Mouse (Mus musculus) kidney, adult 2 months (tissue): ENCODE data around the gene Prr15l. TPM values are rescaled to one million over a fixed set of nuclear protein-coding genes. Genes with fewer than 3 reads are reported as not detected.

Source experiments
- DNase-seq: peaks from one replicate; pipeline ENCODE4 v3.0.0; 2021
- H3K27ac ChIP-seq: fragments of 200-500 bp; 2 replicates; pipeline ENCODE4 v1.5.1; 2012; ENCODE audit warnings: low read depth, low read length, control low read depth, inconsistent platforms; ENCODE audit not compliant: insufficient read depth
- H3K27me3 ChIP-seq: fragments of 200-500 bp; replicated peaks from 2 replicates; pipeline ENCODE4 v1.6.1; 2012; ENCODE audit warnings: mild to moderate bottlenecking, moderate library complexity, low read length, inconsistent platforms; ENCODE audit not compliant: control insufficient read depth, insufficient read depth
- H3K36me3 ChIP-seq: fragments of 200-500 bp; 2 replicates; pipeline ENCODE4 v1.6.1; 2012; ENCODE audit warnings: mild to moderate bottlenecking, moderate library complexity, low read length, inconsistent platforms; ENCODE audit not compliant: control insufficient read depth, insufficient read depth
- H3K4me1 ChIP-seq: fragments of 200-500 bp; 2 replicates; pipeline ENCODE4 v1.6.1; 2011; ENCODE audit warnings: low read length; ENCODE audit not compliant: control insufficient read depth, insufficient read depth
- H3K4me3 ChIP-seq: fragments of 200-500 bp; 2 replicates; pipeline ENCODE4 v1.5.1; 2011; ENCODE audit warnings: mild to moderate bottlenecking, low read depth, low read length, control low read depth; ENCODE audit not compliant: insufficient read depth
- CTCF ChIP-seq: fragments of 200-500 bp; conservative IDR thresholded peaks from 2 replicates; pipeline ENCODE4 v1.5.1; 2011; ENCODE audit warnings: low read depth, mild to moderate bottlenecking, control low read depth, low read length, moderate library complexity, mixed read lengths; ENCODE audit not compliant: insufficient read depth, insufficient read length
- POLR2A ChIP-seq: fragments of 200-500 bp; IDR thresholded peaks from one replicate; pipeline ENCODE4 v1.6.1; 2011; ENCODE audit warnings: low read depth, low read length, control low read depth
- WGBS: fragments of 180-500 bp; shearing (Covaris S2); methylation state at CpG from one replicate; pipeline ENCODE4 v1.1.7; 2018; 5-methylcytosine and 5-hydroxymethylcytosine counted together
- polyA plus RNA-seq: library from polyadenylated mRNA; depleted of rRNA; stranded (reverse); fragments of >200 nt; gene quantifications from 2 replicates; pipeline ENCODE4 v1.2.3, GENCODE M21; 2012

The Prr15l gene
- polyA plus RNA-seq, 1 experiment: 119 TPM

GRCm38 (mm10) chr11:96978401-96979246 lies 50.7 kb downstream of the Prr15l start:
- H3K27me3 ChIP-seq: no peaks in the 10 kb centered on the region
- peak overlapping the region; percentile 85 for H3K4me3 ChIP-seq
- TF ChIP-seq CTCF (no peak), POLR2A (no peak)
- H3K36me3 ChIP-seq: no peaks in the 10 kb centered on the region
- no peak for DNase-seq
- peak overlapping the region; percentile 86; the same call in 1 of the 2 replicates for H3K27ac ChIP-seq
- 25% methylated on average over 17 of the region's 17 CpGs for WGBS
- peaks cover 10% of the 10 kb centered on the region; the same call in 1 of the 2 replicates for H3K4me1 ChIP-seq

DNA sequence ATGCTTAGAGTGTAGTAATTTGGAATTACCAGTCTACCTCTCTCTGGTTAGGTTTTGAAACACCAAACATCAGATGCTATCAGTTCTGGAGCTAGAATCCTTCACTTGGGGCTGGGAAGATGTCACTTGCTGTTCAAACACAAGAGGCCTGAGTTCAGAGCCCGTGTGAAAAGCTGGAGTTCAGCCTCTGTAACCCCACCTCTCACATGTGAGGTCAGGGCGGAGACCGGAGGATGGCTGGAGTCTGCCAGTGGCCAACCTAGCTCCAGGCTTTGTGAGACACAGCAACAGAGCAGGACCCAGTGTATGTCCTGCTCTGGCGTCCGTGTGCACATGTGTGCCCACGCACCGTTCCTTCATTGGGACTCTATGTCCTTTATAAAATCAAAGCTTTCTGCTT lies 51.4 kb downstream of the Prr15l start:
- 88% methylated on average over 7 of the region's 7 CpGs for WGBS
- peaks cover 10% of the 10 kb centered on the region; the same call in 1 of the 2 replicates for H3K4me1 ChIP-seq
- no peak for TF ChIP-seq POLR2A
- TF ChIP-seq CTCF: no peak
- no peak overlapping the region for H3K27ac ChIP-seq
- H3K27me3 ChIP-seq: no peaks in the 10 kb centered on the region
- DNase-seq: no peak
- no peaks in the 10 kb centered on the region for H3K36me3 ChIP-seq
- H3K4me3 ChIP-seq: no peak overlapping the region

DNA sequence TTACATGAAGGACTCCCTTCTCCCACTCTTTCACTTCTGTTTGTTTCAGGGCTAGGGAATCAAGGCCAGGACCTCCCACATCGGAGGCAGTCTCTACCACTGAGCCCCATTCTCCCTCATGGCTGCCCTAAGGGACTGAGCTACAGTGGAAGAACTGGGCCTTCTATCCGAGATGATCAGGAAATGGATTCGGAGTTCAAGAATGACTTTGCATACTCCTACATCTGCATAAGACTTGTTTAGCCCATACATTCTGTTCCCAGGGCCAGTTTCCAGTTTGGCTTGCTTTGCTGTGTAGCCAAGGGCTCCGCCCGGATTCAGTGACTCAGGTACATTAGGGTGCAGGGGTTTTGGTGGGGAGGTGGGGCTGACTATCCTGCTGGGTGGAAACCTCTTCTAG lies 52.1 kb downstream of the Prr15l start:
- no peaks in the 10 kb centered on the region for H3K27me3 ChIP-seq
- no peak for DNase-seq
- H3K36me3 ChIP-seq: no peaks in the 10 kb centered on the region
- H3K4me3 ChIP-seq: no peak overlapping the region
- WGBS: 85% methylated on average over 5 of the region's 5 CpGs
- H3K4me1 ChIP-seq: peaks cover 10% of the 10 kb centered on the region; the same call in 1 of the 2 replicates
- H3K27ac ChIP-seq: no peak overlapping the region
- TF ChIP-seq POLR2A (no peak), CTCF (no peak)

DNA sequence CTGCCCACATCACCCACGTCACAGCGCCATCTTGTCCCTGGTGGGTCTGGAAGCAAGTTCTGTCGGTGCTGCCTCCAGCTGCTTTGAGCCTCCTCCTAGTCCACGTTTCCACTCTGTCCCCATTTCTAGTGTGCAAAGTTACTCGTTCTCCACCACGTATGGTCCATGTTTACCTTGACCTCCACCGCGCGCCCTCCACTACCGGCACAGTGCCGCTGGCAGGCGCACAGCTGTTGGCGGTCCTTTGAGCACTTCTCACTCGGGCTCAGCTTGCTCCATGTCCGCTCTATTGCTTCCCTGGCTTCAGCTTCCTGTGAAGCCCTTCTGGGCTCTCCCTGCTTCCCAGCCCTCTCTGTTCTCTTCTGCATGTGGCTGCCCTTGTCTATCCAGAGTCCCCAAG lies 53.6 kb downstream of the Prr15l start:
- no peaks in the 10 kb centered on the region; the same call in 1 of the 2 replicates for H3K4me1 ChIP-seq
- H3K27me3 ChIP-seq: no peaks in the 10 kb centered on the region
- H3K4me3 ChIP-seq: no peak overlapping the region
- TF ChIP-seq CTCF: no peak
- no peak for TF ChIP-seq POLR2A
- no peaks in the 10 kb centered on the region for H3K36me3 ChIP-seq
- WGBS: 73% methylated on average over 15 of the region's 15 CpGs
- DNase-seq: no peak
- no peak overlapping the region for H3K27ac ChIP-seq

- H3K36me3 ChIP-seq: no peaks in the 10 kb centered on the region
- H3K4me3 ChIP-seq: no peak overlapping the region
- peak; percentile 85 for DNase-seq
- no peak overlapping the region for H3K27ac ChIP-seq
- TF ChIP-seq POLR2A: no peak
- TF ChIP-seq CTCF: peak; percentile 95
- H3K4me1 ChIP-seq: no peaks in the 10 kb centered on the region; the same call in 1 of the 2 replicates
- H3K27me3 ChIP-seq: no peaks in the 10 kb centered on the region
- 2% methylated on average over 7 of the region's 7 CpGs for WGBS
Observed at GRCm38 (mm10) chr11:96982355-96982754, 54.5 kb downstream of the Prr15l start.

GRCm38 (mm10) chr11:96982859-96983258 lies 55.0 kb downstream of the Prr15l start, which contains the start of gene Sp2:
Gene Sp2 (minus strand): TSS chr11:96982959.
- no peak for DNase-seq
- H3K27me3 ChIP-seq: no peaks in the 10 kb centered on the region
- no peaks in the 10 kb centered on the region; the same call in 1 of the 2 replicates for H3K4me1 ChIP-seq
- H3K4me3 ChIP-seq: no peak within 1 kb of the TSS
- 63% methylated on average over 7 of the region's 7 CpGs for WGBS
- TF ChIP-seq CTCF (no peak), POLR2A (no peak)
- no peak within 1 kb of the TSS for H3K27ac ChIP-seq
- H3K36me3 ChIP-seq: no peaks in the 10 kb centered on the region

- Histone ChIP-seq H3K36me3 (no peaks in the 10 kb centered on the region), H3K27ac (no peak overlapping the region), H3K27me3 (no peaks in the 10 kb centered on the region), H3K4me3 (no peak overlapping the region), H3K4me1 (no peaks in the 10 kb centered on the region)
- no peak for TF ChIP-seq CTCF
- 58% methylated on average over 4 of the region's 4 CpGs for WGBS
- no peak for DNase-seq
Observed at GRCm38 (mm10) chr11:96984903-96985302, 57.0 kb downstream of the Prr15l start.
